ENCODE assay signal across 35 mouse cellular contexts in genomic region chr11:26597761-26598160, GRCm38 (mm10). TPM values are rescaled to one million over a fixed set of nuclear protein-coding genes. Genes with fewer than 3 reads are reported as not detected.
DNase-seq lines count a peak whose midpoint lies in the region; ATAC-seq and TF ChIP-seq lines count a peak whose summit lies in the region.
"Had no signal": no experiment of that assay in that cellular context is flagged by ENCODE, and none has a peak within 500 bp of the region (broad histone marks: within the 10 kb centered on the region; RNA-seq: fewer than 3 reads in every experiment).

No protein-coding gene starts in this region.

- TF ChIP-seq POLR2A in limb, embryonic 14.5 days (IDR thresholded peaks at IDR 0.05; ENCODE audit: borderline replicate concordance, extremely low read depth, insufficient read depth, insufficient read length), result no peak
- no peak for TF ChIP-seq POLR2A in cortical plate, adult 2 months (IDR thresholded peaks at IDR 0.05; ENCODE audit: extremely low read depth, insufficient read depth, low read length)

- 0 out of 2 replicates have a peak, but pooled peaks cover under 1% of the 10 kb centered on the region for H3K4me1 ChIP-seq in limb, embryonic 14.5 days (ENCODE audit: control insufficient read depth, insufficient read depth, low read length)
- H3K4me1 ChIP-seq in limb, embryonic 10.5 days, result peaks cover 2% of the 10 kb centered on the region; the same call in 1 of the 2 replicates
- peaks cover 41 to 52% of the 10 kb centered on the region in 2 experiments for H3K4me1 ChIP-seq in liver, embryonic 14.5 days (replicated peaks; ENCODE audit: control insufficient read depth in 2 of 2, insufficient read depth in 2 of 2, low read length in 1 of 2)
- peaks cover 3% of the 10 kb centered on the region; the same call in 1 of the 2 replicates for H3K4me1 ChIP-seq in liver, embryonic 11.5 days (replicated peaks; ENCODE audit: control insufficient read depth, insufficient read depth, low read length)
- H3K4me1 ChIP-seq in cortical plate, adult 2 months (ENCODE audit: control insufficient read depth, insufficient read depth, low read length), result peaks cover 1% of the 10 kb centered on the region; the same call in 1 of the 2 replicates

- TF ChIP-seq CTCF in liver, embryonic 14.5 days (IDR thresholded peaks at IDR 0.05; ENCODE audit: low read depth), result no peak
- no peak for TF ChIP-seq CTCF in cortical plate, adult 2 months (IDR thresholded peaks at IDR 0.05; ENCODE audit: extremely low read depth, insufficient read depth, low read length)

- H3K9me3 ChIP-seq in limb, embryonic 14.5 days (ENCODE audit: control insufficient read depth, low read length), result no peaks in the 10 kb centered on the region
- H3K9me3 ChIP-seq in limb, embryonic 10.5 days (replicated peaks), result no peaks in the 10 kb centered on the region
- H3K9me3 ChIP-seq in liver, embryonic 14.5 days (ENCODE audit: control insufficient read depth, low read length), result no peaks in the 10 kb centered on the region
- H3K9me3 ChIP-seq in liver, embryonic 11.5 days (ENCODE audit: control insufficient read depth, low read length), result no peaks in the 10 kb centered on the region
- H3K9me3 ChIP-seq: forebrain, embryonic 10.5 days; forebrain, embryonic 13.5 days; heart, embryonic 10.5 days; heart, embryonic 13.5 days had no signal

- no peak overlapping the region for H3K4me2 ChIP-seq in limb, embryonic 14.5 days (replicated peaks; ENCODE audit: low read depth, low read length, severe bottlenecking)
- H3K4me2 ChIP-seq in liver, embryonic 14.5 days (ENCODE audit: low read depth), result peak overlapping the region; percentile 31; the same call in 1 of the 2 replicates
- H3K4me2 ChIP-seq in liver, embryonic 11.5 days, result no peak overlapping the region
- H3K4me2 ChIP-seq: forebrain, embryonic 13.5 days; heart, embryonic 13.5 days; hindbrain, embryonic 14.5 days had no signal

- ATAC-seq in limb, embryonic 14.5 days (ENCODE audit: low FRiP score, low read depth), result no peak
- ATAC-seq in liver, embryonic 14.5 days (ENCODE audit: insufficient read depth), result no peak
- no peak for ATAC-seq in liver, embryonic 11.5 days (replicated peaks; ENCODE audit: low FRiP score)
- ATAC-seq in monocyte, adult 5-6 weeks (replicated peaks; ENCODE audit: insufficient number of reproducible peaks, low FRiP score, low TSS enrichment, poor library complexity, severe bottlenecking), result no peak
- ATAC-seq: forebrain, embryonic 13.5 days; forebrain, embryonic 16.5 days; hindbrain, postnatal 0 days; Patski had no signal

- H3K27ac ChIP-seq in limb, embryonic 14.5 days (replicated peaks; ENCODE audit: low read depth, low read length), result no peak overlapping the region
- no peak overlapping the region for H3K27ac ChIP-seq in limb, embryonic 10.5 days
- H3K27ac ChIP-seq in liver, embryonic 14.5 days, result peak overlapping the region; percentile 58
- no peak overlapping the region for H3K27ac ChIP-seq in liver, embryonic 11.5 days (ENCODE audit: low read depth, low read length)
- 0 out of 2 replicates have a peak overlapping the region, but pooled peaks have one; percentile 65 for H3K27ac ChIP-seq in cortical plate, adult 2 months (ENCODE audit: insufficient read depth, low read length)
- H3K27ac ChIP-seq: forebrain, embryonic 10.5 days; forebrain, embryonic 13.5 days; heart, embryonic 10.5 days; heart, embryonic 13.5 days; hindbrain, embryonic 14.5 days; hindbrain, postnatal 0 days had no signal

- DNase-seq in limb, embryonic 14.5 days (ENCODE audit: low spot score), result peak; percentile 70
- no peak for DNase-seq in limb, embryonic 10.5 days (ENCODE audit: low spot score)
- no peak for DNase-seq in liver, embryonic 14.5 days (ENCODE audit: low read depth in 3 of 3, low spot score in 3 of 3)
- no peak for DNase-seq in liver, embryonic 11.5 days (ENCODE audit: low spot score)
- peak; percentile 49 for DNase-seq in NIH3T3 (ENCODE audit: low read depth)
- DNase-seq in thymus, postnatal 25 days, result no peak
- DNase-seq: adrenal gland, postnatal 10 days; cerebellum, adult 11-12 months; cerebellum, adult 8-10 months; cerebellum, postnatal 10 days; cerebellum, postnatal 36 days; gastrocnemius, postnatal 25 days; heart, adult 18-20 months; heart, postnatal 14 days; heart, postnatal 4 days had no signal

- 54% methylated on average over 6 of the region's 6 CpGs for WGBS in limb, embryonic 14.5 days
- 87% methylated on average over 6 of the region's 6 CpGs for whole genome bisulfite sequencing in limb, embryonic 10.5 days
- WGBS in liver, embryonic 14.5 days (ENCODE audit: insufficient replicate concordance), result 75% methylated on average over 6 of the region's 6 CpGs
- 81% methylated on average over 6 of the region's 6 CpGs for WGBS in liver, embryonic 11.5 days

- no peaks in the 10 kb centered on the region for H3K27me3 ChIP-seq in limb, embryonic 14.5 days (ENCODE audit: control insufficient read depth, insufficient read depth, low read length)
- H3K27me3 ChIP-seq in limb, embryonic 10.5 days (ENCODE audit: low read depth, poor library complexity, severe bottlenecking), result no peaks in the 10 kb centered on the region
- no peaks in the 10 kb centered on the region for H3K27me3 ChIP-seq in liver, embryonic 14.5 days (ENCODE audit: control insufficient read depth, insufficient read depth, low read length)
- no peaks in the 10 kb centered on the region for H3K27me3 ChIP-seq in liver, embryonic 11.5 days (replicated peaks; ENCODE audit: control insufficient read depth, insufficient read depth, low read length)
- H3K27me3 ChIP-seq: forebrain, embryonic 13.5 days; heart, embryonic 13.5 days had no signal

- no peak overlapping the region for H3K4me3 ChIP-seq in limb, embryonic 14.5 days (replicated peaks; ENCODE audit: low read length)
- no peak overlapping the region for H3K4me3 ChIP-seq in limb, embryonic 10.5 days
- H3K4me3 ChIP-seq in liver, embryonic 14.5 days (ENCODE audit: insufficient read depth in 1 of 2, low read depth in 2 of 2, low read length in 2 of 2), result no peak overlapping the region
- H3K4me3 ChIP-seq in liver, embryonic 11.5 days (ENCODE audit: low read depth, low read length), result no peak overlapping the region
- H3K4me3 ChIP-seq in cortical plate, adult 2 months (ENCODE audit: insufficient read depth, low read length), result no peak overlapping the region
- H3K4me3 ChIP-seq: forebrain, embryonic 10.5 days; forebrain, embryonic 13.5 days; heart, embryonic 10.5 days; heart, embryonic 13.5 days had no signal

- H3K9ac ChIP-seq in limb, embryonic 14.5 days (ENCODE audit: low read depth, low read length, severe bottlenecking), result no peak overlapping the region
- no peak overlapping the region for H3K9ac ChIP-seq in liver, embryonic 14.5 days (replicated peaks)
- H3K9ac ChIP-seq in liver, embryonic 11.5 days (ENCODE audit: low read depth, low read length), result no peak overlapping the region
- H3K9ac ChIP-seq: forebrain, embryonic 13.5 days; heart, embryonic 13.5 days; hindbrain, embryonic 14.5 days had no signal

- no peak for TF ChIP-seq EP300 in liver, embryonic 14.5 days (IDR thresholded peaks at IDR 0.05; ENCODE audit: low read depth)

- H3K36me3 ChIP-seq in limb, embryonic 14.5 days (ENCODE audit: control insufficient read depth, insufficient read depth, low read length), result no peaks in the 10 kb centered on the region
- no peaks in the 10 kb centered on the region for H3K36me3 ChIP-seq in limb, embryonic 10.5 days
- H3K36me3 ChIP-seq in liver, embryonic 14.5 days (replicated peaks; ENCODE audit: control insufficient read depth, insufficient read depth, low read depth), result no peaks in the 10 kb centered on the region
- H3K36me3 ChIP-seq in liver, embryonic 11.5 days (ENCODE audit: control insufficient read depth, insufficient read depth, low read length), result no peaks in the 10 kb centered on the region
- H3K36me3 ChIP-seq: forebrain, embryonic 10.5 days; heart, embryonic 10.5 days; heart, embryonic 13.5 days had no signal

RNA-seq across cellular contexts. Expression of gene Vrk2, which starts 4.0 kb away (rescaled TPM):
- 7.2 and 10.1 TPM in 2 replicates for polyA plus RNA-seq in limb, embryonic 14.5 days (2012; rRNA removed)
- polyA plus RNA-seq in limb, embryonic 14.5 days (2014; fragmentation: Nextera tagmentation; extraction: Ambion mirVana), result 20.7 and 23.8 TPM in 2 replicates
- polyA plus RNA-seq in limb, embryonic 10.5 days (2016; fragmentation: Nextera tagmentation; extraction: Ambion mirVana), result 17.3 and 21.9 TPM in 2 replicates
- polyA plus RNA-seq in liver, embryonic 14.5 days (2012; rRNA removed), result 5.2 and 10.5 TPM in 2 replicates
- polyA plus RNA-seq in liver, embryonic 14.5 days (2014; fragmentation: Nextera tagmentation; extraction: Ambion mirVana), result 23.0 and 24.9 TPM in 2 replicates
- polyA plus RNA-seq in liver, embryonic 11.5 days (2014; fragmentation: Nextera tagmentation; extraction: Ambion mirVana), result 23.8 and 26.2 TPM in 2 replicates
- polyA plus RNA-seq in cortical plate, adult 2 months (2012; rRNA removed), result 2.6 and 2.7 TPM in 2 replicates
- 47.2 to 74.0 TPM (median 63.8 TPM) in 3 replicates for total RNA-seq in monocyte, adult 5-6 weeks (2017)

RNA-seq across cellular contexts. Expression of gene Gm6899, which starts 4.7 kb away (rescaled TPM):
- not detected in 2 replicates for polyA plus RNA-seq in limb, embryonic 14.5 days (2012; rRNA removed)
- not detected in 2 replicates for polyA plus RNA-seq in limb, embryonic 14.5 days (2014; fragmentation: Nextera tagmentation; extraction: Ambion mirVana)
- polyA plus RNA-seq in limb, embryonic 10.5 days (2016; fragmentation: Nextera tagmentation; extraction: Ambion mirVana), result 0.29 TPM in 1 of 2 replicates, not detected in the other
- polyA plus RNA-seq in liver, embryonic 14.5 days (2012; rRNA removed), result not detected in 2 replicates
- polyA plus RNA-seq in liver, embryonic 14.5 days (2014; fragmentation: Nextera tagmentation; extraction: Ambion mirVana), result 0.25 TPM in 1 of 2 replicates, not detected in the other
- polyA plus RNA-seq in liver, embryonic 11.5 days (2014; fragmentation: Nextera tagmentation; extraction: Ambion mirVana), result not detected in 2 replicates
- polyA plus RNA-seq in cortical plate, adult 2 months (2012; rRNA removed), result not detected in 2 replicates
- not detected in 3 replicates for total RNA-seq in monocyte, adult 5-6 weeks (2017)
- total RNA-seq: adrenal gland, adult 18-20 months; adrenal gland, postnatal 10 days; adrenal gland, postnatal 4 days; ES-E14; gastrocnemius, adult 8-10 months; gastrocnemius, postnatal 25 days; heart, adult 18-20 months; heart, postnatal 14 days; heart, postnatal 4 days; hindbrain, postnatal 0 days had no signal
- polyA plus RNA-seq: brain, embryonic 14.5 days; embryonic facial prominence, embryonic 11.5 days; embryonic facial prominence, embryonic 14.5 days; forebrain, embryonic 10.5 days; forebrain, embryonic 13.5 days; forebrain, embryonic 16.5 days; frontal cortex, adult 2 months; gonadal fat pad, adult 2 months; heart, embryonic 10.5 days; heart, embryonic 16.5 days; hindbrain, embryonic 14.5 days; hindbrain, postnatal 0 days; Patski had no signal

Comparison
In these comparisons a context has a peak if more than half of its experiments do, and no peak if none do; other contexts are left out.
1. DNase-seq: peak in limb, embryonic 14.5 days (single experiment) and NIH3T3 (single experiment); none in limb, embryonic 10.5 days (single experiment), liver, embryonic 14.5 days (0 of 3), liver, embryonic 11.5 days (single experiment) and thymus, postnatal 25 days (single experiment).
2. H3K27ac ChIP-seq: peak in liver, embryonic 14.5 days (single experiment) and cortical plate, adult 2 months (single experiment); none in limb, embryonic 14.5 days (single experiment), limb, embryonic 10.5 days (single experiment) and liver, embryonic 11.5 days (single experiment).